Mouse (Mus musculus): ENCODE measurements around the gene Ttc12. TPM values are rescaled to one million over a fixed set of nuclear protein-coding genes. Genes with fewer than 3 reads are reported as not detected.

The Ttc12 gene
- polyA plus RNA-seq (2014; fragmentation: Illumina TruSeq; extraction: RNeasy Lipid Tissue Mini Kit (QIAGEN cat#74804); ENCODE audit: low read depth, low replicate concordance) = 5.5 TPM

DNA sequence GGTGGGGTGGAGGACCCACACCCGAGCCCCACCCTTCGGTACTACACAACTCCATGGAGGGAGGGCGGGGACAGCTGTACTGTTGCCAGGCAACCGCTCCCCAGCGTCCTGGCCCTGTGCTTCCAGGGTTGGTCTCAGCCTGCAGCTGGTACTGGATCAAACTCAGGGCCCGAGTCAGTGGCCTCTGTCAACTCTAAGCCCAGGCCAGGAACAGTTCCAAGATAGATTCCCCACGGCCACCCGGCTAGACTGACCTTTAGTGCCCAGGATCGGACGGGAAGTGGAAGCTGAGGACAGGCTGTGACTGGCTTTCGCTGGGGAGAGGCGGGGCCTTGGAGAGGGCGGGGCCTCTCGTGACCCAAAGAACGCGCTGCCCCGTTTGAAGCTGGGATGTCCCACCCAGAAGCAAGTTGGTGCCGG, at the start of gene Ttc12:
Gene Ttc12 (minus strand): TSS at position 334 of the 420 bp plus-strand sequence.

DNA sequence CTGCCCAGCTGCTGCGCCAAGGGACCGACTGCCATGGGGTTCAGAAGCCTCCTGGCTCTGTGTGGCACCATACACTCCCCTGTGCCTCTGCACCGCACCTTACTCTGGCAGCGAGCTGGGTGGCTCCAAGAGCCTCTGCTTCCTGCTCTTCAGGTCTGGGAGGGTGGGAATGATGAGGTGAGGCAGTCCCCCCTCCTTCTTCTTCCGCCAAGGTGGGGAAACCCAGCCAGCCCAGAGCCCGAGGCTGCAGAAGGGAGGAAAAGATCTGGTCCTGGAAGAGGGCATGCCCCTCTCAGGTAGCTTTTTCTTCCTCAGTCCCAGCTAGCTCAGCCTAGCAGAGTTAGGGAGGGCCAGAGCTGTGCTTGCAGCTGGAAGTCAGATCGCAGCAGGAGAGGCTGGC, 59.1 kb downstream of the Ttc12 start, which contains the start of gene Ankk1:
Gene Ankk1 (minus strand): TSS at position 101 of the 400 bp plus-strand sequence.

Other genes starting within 250 kb of the Ttc12 start
- gene Gm4894, start 235.7 kb downstream of the Ttc12 start, polyA plus RNA-seq (2014; fragmentation: Illumina TruSeq; extraction: RNeasy Lipid Tissue Mini Kit (QIAGEN cat#74804); ENCODE audit: low read depth, low replicate concordance) = not detected
- gene Drd2, start 145.6 kb downstream of the Ttc12 start, polyA plus RNA-seq (2014; fragmentation: Illumina TruSeq; extraction: RNeasy Lipid Tissue Mini Kit (QIAGEN cat#74804); ENCODE audit: low read depth, low replicate concordance) = not detected
- 0.25 TPM for gene Ankk1, start 59.2 kb downstream of the Ttc12 start, polyA plus RNA-seq (2014; fragmentation: Illumina TruSeq; extraction: RNeasy Lipid Tissue Mini Kit (QIAGEN cat#74804); ENCODE audit: low read depth, low replicate concordance)

Data from adipose tissue, adult 10 weeks (tissue).